Mouse (Mus musculus) CD4-positive, CD25-positive, alpha-beta regulatory T cell, adult 9 weeks (primary cell): ENCODE results near the gene 2310057N15Rik. TPM values are rescaled to one million over a fixed set of nuclear protein-coding genes. Genes with fewer than 3 reads are reported as not detected.

Experiments
- polyA plus RNA-seq: library from polyadenylated mRNA; unstranded; fragments of 100-300 nt; shearing (Covaris generic); gene quantifications from one replicate; pipeline ENCODE4 v1.2.1, GENCODE M21; 2017

The 2310057N15Rik gene
- polyA plus RNA-seq = not detected

DNA sequence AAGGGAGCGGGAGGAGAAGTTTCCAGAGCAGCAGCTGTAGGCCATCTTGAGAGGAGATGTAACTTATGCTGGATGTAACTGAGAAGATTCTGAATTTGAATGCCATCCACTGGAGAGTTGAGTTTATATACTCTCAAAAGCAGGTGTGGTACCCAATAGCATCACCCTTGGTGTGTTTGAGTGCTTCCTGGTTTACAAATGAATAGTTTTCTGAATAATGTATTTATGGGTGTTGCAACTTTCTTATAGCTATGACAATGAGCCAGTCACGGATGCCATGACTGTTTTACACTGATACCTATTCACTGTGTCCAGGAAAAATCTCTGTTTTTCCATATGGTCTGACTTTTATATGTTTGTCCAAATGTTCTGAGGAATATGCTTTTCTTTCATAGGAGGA is at the start of gene 2310057N15Rik:
Gene 2310057N15Rik, minus strand, starts transcription at position 101 of the 400 bp plus-strand sequence.

DNA sequence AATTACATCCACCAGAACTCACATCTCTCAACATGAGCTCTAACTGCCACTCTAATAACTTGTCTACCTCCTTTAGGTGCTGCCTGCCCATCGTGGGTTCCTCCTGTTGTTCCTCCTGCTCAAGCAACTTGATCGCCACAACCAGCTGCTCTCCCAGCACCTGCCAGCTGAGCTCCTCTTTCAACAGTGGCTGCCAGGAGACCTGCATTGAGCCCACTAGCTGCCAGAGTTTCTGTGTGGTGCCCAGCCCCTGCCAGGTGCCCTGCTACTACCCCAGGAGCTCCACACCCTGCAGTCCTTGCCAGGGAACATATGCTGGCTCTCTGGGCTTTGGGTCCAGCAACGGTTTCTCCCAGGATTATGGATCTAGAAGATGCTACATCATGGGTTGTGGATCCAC is 46.1 kb upstream of the 2310057N15Rik start, which contains the start of gene Krtap15:
Gene Krtap15, plus strand, starts transcription at position 150 of the 400 bp plus-strand sequence.

GRCm38 (mm10) chr16:88811827-88812226 is 37.8 kb upstream of the 2310057N15Rik start, which contains the start of gene Gm20741:
Gene Gm20741, minus strand, starts transcription at chr16:88812220.

GRCm38 (mm10) chr16:88777596-88777995 is 3.6 kb upstream of the 2310057N15Rik start, which contains the start of gene Gm5965:
Gene Gm5965, plus strand, starts transcription at chr16:88777896.

GRCm38 (mm10) chr16:88758547-88758946 is 15.5 kb downstream of the 2310057N15Rik start, which contains the start of gene 2310034C09Rik:
Gene 2310034C09Rik, plus strand, starts transcription at chr16:88758847.

DNA sequence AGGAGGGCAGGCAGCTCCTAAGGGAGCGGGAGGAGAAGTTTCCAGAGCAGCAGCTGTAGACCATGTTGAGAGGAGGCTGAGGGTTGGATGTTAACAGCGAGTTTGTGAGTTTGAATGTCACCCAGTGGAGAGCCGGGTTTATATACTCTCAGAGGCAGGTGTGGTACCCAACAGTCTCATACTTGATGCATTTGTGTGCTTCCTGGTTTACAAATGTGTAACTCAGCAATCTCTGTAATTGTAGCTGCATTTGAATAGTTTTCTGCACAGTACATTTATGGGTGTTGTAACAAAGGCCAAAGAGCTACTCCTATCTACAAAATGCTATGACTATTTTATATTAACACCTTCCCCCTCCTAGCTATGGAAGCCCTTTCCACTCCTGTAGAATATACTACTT is 22.5 kb downstream of the 2310057N15Rik start, which contains the start of gene Krtap13:
Gene Krtap13, minus strand, starts transcription at position 101 of the 400 bp plus-strand sequence.

GRCm38 (mm10) chr16:88728812-88729275 is 45.2 kb downstream of the 2310057N15Rik start, which contains the start of gene Krtap13-1:
Gene Krtap13-1, plus strand, starts transcription at chr16:88728862.

Other genes with a start within 250 kb of the 2310057N15Rik start
- gene Cldn8, start 211.0 kb downstream of the 2310057N15Rik start, polyA plus RNA-seq = not detected
- gene Krtap24-1, start 161.9 kb downstream of the 2310057N15Rik start, polyA plus RNA-seq = not detected
- gene 2310079G19Rik, start 146.5 kb downstream of the 2310057N15Rik start, polyA plus RNA-seq = not detected
- gene Krtap26-1, start 126.4 kb downstream of the 2310057N15Rik start, polyA plus RNA-seq = not detected
- gene Krtap27-1, start 102.5 kb downstream of the 2310057N15Rik start, polyA plus RNA-seq = not detected
- gene 2310061N02Rik, start 66.2 kb downstream of the 2310057N15Rik start, polyA plus RNA-seq = not detected
- gene Krtap13-1, start 45.3 kb downstream of the 2310057N15Rik start, polyA plus RNA-seq = not detected
- not detected for gene Krtap13, start 22.6 kb downstream of the 2310057N15Rik start, polyA plus RNA-seq
- not detected for gene 2310034C09Rik, start 15.4 kb downstream of the 2310057N15Rik start, polyA plus RNA-seq
- not detected for gene Gm5965, start 3.7 kb upstream of the 2310057N15Rik start, polyA plus RNA-seq
- gene Gm20741, start 38.0 kb upstream of the 2310057N15Rik start, polyA plus RNA-seq = not detected
- not detected for gene Krtap15, start 46.0 kb upstream of the 2310057N15Rik start, polyA plus RNA-seq
- gene Krtap14, start 51.9 kb upstream of the 2310057N15Rik start, polyA plus RNA-seq = not detected
- not detected for gene Krtap19-1, start 95.2 kb upstream of the 2310057N15Rik start, polyA plus RNA-seq
- not detected for gene Krtap19-2, start 100.1 kb upstream of the 2310057N15Rik start, polyA plus RNA-seq
- gene Krtap19-3, start 103.8 kb upstream of the 2310057N15Rik start, polyA plus RNA-seq = not detected
- gene Krtap19-4, start 110.9 kb upstream of the 2310057N15Rik start, polyA plus RNA-seq = not detected
- not detected for gene Krtap19-5, start 122.3 kb upstream of the 2310057N15Rik start, polyA plus RNA-seq
- not detected for gene Krtap19-9b, start 158.1 kb upstream of the 2310057N15Rik start, polyA plus RNA-seq
- not detected for gene Krtap16-3, start 188.7 kb upstream of the 2310057N15Rik start, polyA plus RNA-seq
- gene Krtap22-2, start 236.6 kb upstream of the 2310057N15Rik start, polyA plus RNA-seq = not detected
- not detected for gene Gm10229, start 241.1 kb upstream of the 2310057N15Rik start, polyA plus RNA-seq